Mouse (Mus musculus) forebrain, postnatal 0 days (tissue): Measurements from ENCODE around the gene Dysf. TPM values are rescaled to one million over a fixed set of nuclear protein-coding genes. Genes with fewer than 3 reads are reported as not detected.
A peak's percentile ranks its signal among the peaks of the same experiment; 100 is the strongest.

Source experiments
- ATAC-seq: fragments of 200-750 bp; cut with Nextera tagmentation; 2 replicates; pipeline ENCODE4 v1.8.0; 2017; ENCODE audit warnings: mild to moderate bottlenecking, moderate library complexity
- DNase-seq: peaks from one replicate; pipeline ENCODE4 v3.0.0-alpha.2; 2015
- H3K27ac ChIP-seq: fragments of 300-500 bp; sonication (generic); 2 replicates; pipeline ENCODE4 v1.5.1; 2014; ENCODE audit warnings: low read depth, mild to moderate bottlenecking, antibody characterized with exemption, low read length, moderate library complexity, mixed read lengths
- H3K27me3 ChIP-seq: fragments of 300-500 bp; sonication (generic); 2 replicates; pipeline ENCODE4 v1.6.1; 2014; ENCODE audit warnings: mild to moderate bottlenecking, low read length, mixed read lengths; ENCODE audit not compliant: insufficient read depth
- H3K36me3 ChIP-seq: fragments of 300-500 bp; sonication (generic); 2 replicates; pipeline ENCODE4 v1.6.1; 2014; ENCODE audit warnings: mild to moderate bottlenecking, moderate library complexity; ENCODE audit not compliant: insufficient read depth
- H3K4me1 ChIP-seq: fragments of 300-500 bp; sonication (generic); 2 replicates; pipeline ENCODE4 v1.6.1; 2014; ENCODE audit warnings: antibody characterized with exemption; ENCODE audit not compliant: insufficient read depth
- H3K4me2 ChIP-seq: fragments of 300-500 bp; sonication (generic); 2 replicates; pipeline ENCODE4 v1.6.1; 2014; ENCODE audit warnings: low read depth, mild to moderate bottlenecking, moderate library complexity
- H3K4me3 ChIP-seq: fragments of 300-500 bp; sonication (generic); 2 replicates; pipeline ENCODE4 v1.5.1; 2014; ENCODE audit warnings: low read depth, low read length, mixed read lengths
- H3K9ac ChIP-seq: fragments of 300-500 bp; sonication (generic); 2 replicates; pipeline ENCODE4 v1.6.1; 2014; ENCODE audit warnings: mild to moderate bottlenecking
- H3K9me3 ChIP-seq: fragments of 300-500 bp; sonication (generic); 2 replicates; pipeline ENCODE4 v1.6.1; 2016; ENCODE audit warnings: low read length
- CTCF ChIP-seq: sonication (generic); IDR thresholded peaks from 2 replicates; pipeline ENCODE4 v1.5.1; 2016; ENCODE audit warnings: antibody characterized with exemption, control low read depth, low read depth
- WGBS: fragments of 180-500 bp; shearing (Covaris S2); extraction: QIAGEN DNeasy Blood & Tissue Kit; methylation state at CpG from one replicate; pipeline ENCODE4 v1.1.7; 2014; 5-methylcytosine and 5-hydroxymethylcytosine counted together
- polyA plus RNA-seq: library from polyadenylated mRNA; unstranded; fragments of >200 nt; fragmentation: Nextera tagmentation; extraction: Ambion mirVana; gene quantifications from 2 replicates; pipeline ENCODE4 v1.2.1, GENCODE M21; 2015
- total RNA-seq: library from RNA; depleted of rRNA; stranded (reverse); fragments of >200 nt; gene quantifications from 2 replicates; pipeline ENCODE4 v1.2.3, GENCODE M21; 2014

Dysf gene
- total and polyA plus RNA-seq, 2 experiments from 2014 or later: 1.3 to 1.4 TPM

- ATAC-seq (peak; percentile 87), DNase-seq (peak; percentile 75)
- H3K27me3 ChIP-seq: peaks cover 4% of the 10 kb centered on the region; the same call in 1 of the 2 replicates
- peak overlapping the region; percentile 74 for H3K4me2 ChIP-seq
- H3K9ac ChIP-seq: peak overlapping the region; percentile 51
- no peak for TF ChIP-seq CTCF
- H3K4me1 ChIP-seq: no peaks in the 10 kb centered on the region
- no peaks in the 10 kb centered on the region for H3K36me3 ChIP-seq
- H3K4me3 ChIP-seq: peak overlapping the region; percentile 41
- 1% methylated on average over 40 of the region's 40 CpGs for WGBS
- no peaks in the 10 kb centered on the region for H3K9me3 ChIP-seq
- no peak overlapping the region for H3K27ac ChIP-seq
Measured at GRCm38 (mm10) chr6:84105148-84106022, 97.0 kb downstream of the Dysf start.

DNA sequence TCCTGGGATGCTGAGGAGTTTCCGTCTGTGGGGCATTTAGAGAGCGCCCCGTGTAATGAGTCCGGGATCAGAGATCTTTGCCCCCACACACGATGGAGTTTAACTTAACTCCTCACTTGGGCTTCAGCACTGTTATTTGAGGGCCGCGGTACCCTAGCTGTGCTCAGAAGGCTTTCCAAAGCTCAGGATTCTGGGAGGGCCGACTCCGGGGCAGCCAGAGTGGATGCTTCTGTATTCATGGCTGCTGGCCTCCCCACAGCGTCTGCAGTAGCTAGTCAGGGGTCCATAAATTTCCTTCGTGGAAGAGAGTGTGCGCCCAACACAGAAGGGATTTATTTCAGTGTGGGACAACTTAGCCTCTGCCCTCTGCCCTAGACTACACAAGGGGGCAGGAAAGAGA is 97.7 kb downstream of the Dysf start:
- WGBS: 7% methylated on average over 12 of the region's 12 CpGs
- Histone ChIP-seq H3K27me3 (peaks cover 4% of the 10 kb centered on the region; the same call in 1 of the 2 replicates), H3K36me3 (no peaks in the 10 kb centered on the region), H3K4me2 (peak overlapping the region; percentile 74), H3K9ac (peak overlapping the region; percentile 51), H3K4me3 (peak overlapping the region; percentile 41), H3K27ac (no peak overlapping the region), H3K4me1 (no peaks in the 10 kb centered on the region), H3K9me3 (no peaks in the 10 kb centered on the region)
- TF ChIP-seq CTCF: no peak
- no peak for ATAC-seq
- no peak for DNase-seq

- ATAC-seq (no peak), DNase-seq (no peak)
- peaks cover 4% of the 10 kb centered on the region; the same call in 1 of the 2 replicates for H3K27me3 ChIP-seq
- no peak overlapping the region for H3K9ac ChIP-seq
- TF ChIP-seq CTCF: no peak
- H3K4me2 ChIP-seq: no peak overlapping the region
- 71% methylated on average over 6 of the region's 6 CpGs for WGBS
- H3K27ac ChIP-seq: no peak overlapping the region
- H3K4me1 ChIP-seq: no peaks in the 10 kb centered on the region
- H3K36me3 ChIP-seq: no peaks in the 10 kb centered on the region
- H3K9me3 ChIP-seq: no peaks in the 10 kb centered on the region
- H3K4me3 ChIP-seq: no peak overlapping the region
Measured at GRCm38 (mm10) chr6:84110377-84110776, 102.0 kb downstream of the Dysf start.

DNA sequence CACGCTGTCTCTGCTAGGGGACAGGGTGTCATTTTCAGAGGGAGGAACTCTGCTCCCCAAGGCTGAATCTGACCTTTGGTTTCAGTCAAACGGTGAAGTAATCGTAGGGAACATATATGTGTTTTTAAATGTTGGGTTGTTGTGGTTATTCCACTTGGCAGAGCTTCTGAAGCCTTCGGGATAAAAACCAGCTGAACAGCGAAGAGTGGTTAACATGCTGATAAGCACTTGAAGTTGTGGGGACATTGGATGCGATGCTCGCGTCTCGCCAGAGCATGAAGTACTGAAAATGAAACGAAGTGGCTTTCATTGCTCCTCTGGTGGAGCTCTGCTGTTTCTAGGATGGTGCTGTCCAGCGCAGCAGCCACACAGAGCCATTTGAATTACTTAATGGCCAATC is 102.7 kb downstream of the Dysf start:
- no peak overlapping the region for H3K4me3 ChIP-seq
- 84% methylated on average over 11 of the region's 11 CpGs for WGBS
- no peak for TF ChIP-seq CTCF
- H3K9ac ChIP-seq: no peak overlapping the region
- DNase-seq (no peak), ATAC-seq (no peak)
- no peaks in the 10 kb centered on the region for H3K36me3 ChIP-seq
- no peak overlapping the region for H3K27ac ChIP-seq
- H3K4me1 ChIP-seq: no peaks in the 10 kb centered on the region
- no peak overlapping the region for H3K4me2 ChIP-seq
- H3K9me3 ChIP-seq: no peaks in the 10 kb centered on the region
- H3K27me3 ChIP-seq: peaks cover 4% of the 10 kb centered on the region; the same call in 1 of the 2 replicates

DNA sequence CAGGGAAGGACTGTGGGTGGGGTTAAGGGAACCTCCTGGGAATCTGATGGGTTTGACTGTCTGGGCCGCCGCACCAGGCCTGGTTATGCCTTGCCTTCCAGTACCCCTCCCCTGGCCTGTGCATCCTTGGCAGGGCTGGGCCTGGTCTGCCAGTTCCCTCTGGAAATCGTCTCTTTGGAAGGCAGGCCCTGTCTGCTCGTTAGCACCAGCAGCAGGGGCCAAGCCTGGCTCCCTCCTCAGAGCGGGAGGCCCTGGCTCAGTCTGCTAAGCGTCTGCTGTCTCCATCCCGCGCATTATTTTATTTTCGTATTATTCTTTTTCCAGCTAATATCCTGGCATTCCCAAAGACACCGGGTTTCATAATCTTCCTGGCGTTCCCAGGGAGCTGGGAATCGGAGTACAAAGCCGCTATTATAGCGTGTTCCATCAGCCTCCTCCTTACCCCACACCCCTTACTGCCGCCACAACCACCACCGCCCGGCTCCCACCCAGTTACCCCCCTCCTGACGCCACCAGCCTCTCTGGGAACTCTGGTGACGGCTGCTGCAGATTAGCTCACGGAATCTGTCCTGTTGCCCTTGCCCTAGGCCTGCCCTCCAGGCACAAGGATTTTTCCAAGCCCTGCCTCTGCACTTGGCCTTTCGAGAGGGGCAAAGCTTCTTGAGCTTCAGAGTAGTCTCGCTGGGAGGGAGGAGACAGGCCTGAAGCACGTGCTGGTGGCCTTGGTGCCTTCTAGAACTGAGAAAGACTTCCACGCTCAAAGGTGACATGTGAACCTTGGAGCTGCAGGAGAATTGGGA is 111.5 kb downstream of the Dysf start:
- TF ChIP-seq CTCF: no peak

GRCm38 (mm10) chr6:84124609-84125008 is 116.2 kb downstream of the Dysf start:
- H3K27me3 ChIP-seq: no peaks in the 10 kb centered on the region

More for the DNA sequence above, 111.5 kb downstream of the Dysf start:
- H3K27me3 ChIP-seq: no peaks in the 10 kb centered on the region
- no peak overlapping the region for H3K4me2 ChIP-seq
- peak overlapping the region; percentile 4; the same call in 1 of the 2 replicates for H3K27ac ChIP-seq
- no peaks in the 10 kb centered on the region for H3K9me3 ChIP-seq
- ATAC-seq (peak; percentile 93), DNase-seq (peak; percentile 68)
- H3K36me3 ChIP-seq: no peaks in the 10 kb centered on the region
- H3K4me3 ChIP-seq: no peak overlapping the region
- H3K9ac ChIP-seq: no peak overlapping the region
- 45% methylated on average over 24 of the region's 24 CpGs for WGBS
- 0 out of 2 replicates have a peak, but pooled peaks cover 4% of the 10 kb centered on the region for H3K4me1 ChIP-seq

More at GRCm38 (mm10) chr6:84124609-84125008, 116.2 kb downstream of the Dysf start:
- WGBS: 85% methylated on average over 9 of the region's 9 CpGs
- Histone ChIP-seq H3K4me3 (no peak overlapping the region), H3K9me3 (no peaks in the 10 kb centered on the region), H3K27ac (no peak overlapping the region), H3K4me2 (no peak overlapping the region), H3K36me3 (no peaks in the 10 kb centered on the region), H3K9ac (no peak overlapping the region), H3K4me1 (0 out of 2 replicates have a peak, but pooled peaks cover 4% of the 10 kb centered on the region)
- DNase-seq (no peak), ATAC-seq (no peak)
- no peak for TF ChIP-seq CTCF
